Mouse (Mus musculus): ENCODE results near the gene Azi2. TPM values are rescaled to one million over a fixed set of nuclear protein-coding genes. Genes with fewer than 3 reads are reported as not detected.

Gene Azi2
- polyA plus RNA-seq, 1 experiment from 2014 or later = 50.3 TPM

- no peak overlapping the region for H3K27ac ChIP-seq
- H3K36me3 ChIP-seq = no peaks in the 10 kb centered on the region
- H3K9ac ChIP-seq = no peak overlapping the region
- ATAC-seq = no peak
- 54% methylated on average over 4 of the region's 4 CpGs for WGBS (ENCODE audit: insufficient replicate concordance)
- no peaks in the 10 kb centered on the region for H3K27me3 ChIP-seq (replicated peaks)
- H3K9me3 ChIP-seq (replicated peaks) = no peaks in the 10 kb centered on the region
- no peak overlapping the region for H3K4me3 ChIP-seq
- H3K4me1 ChIP-seq = no peaks in the 10 kb centered on the region
- no peak overlapping the region for H3K4me2 ChIP-seq
These were observed 59.1 kb downstream of the Azi2 start for GRCm38 (mm10) chr9:118099395-118099794.

- Histone ChIP-seq H3K4me2 (no peak overlapping the region), H3K9ac (no peak overlapping the region), H3K36me3 (no peaks in the 10 kb centered on the region), H3K27me3 (replicated peaks) (no peaks in the 10 kb centered on the region), H3K4me1 (no peaks in the 10 kb centered on the region), H3K4me3 (no peak overlapping the region), H3K27ac (no peak overlapping the region), H3K9me3 (replicated peaks) (no peaks in the 10 kb centered on the region)
- no peak for ATAC-seq
- WGBS (ENCODE audit: insufficient replicate concordance) = 92% methylated on average over 2 of the region's 2 CpGs
These were observed 60.2 kb downstream of the Azi2 start for GRCm38 (mm10) chr9:118100484-118100883.

- WGBS (ENCODE audit: insufficient replicate concordance) = 79% methylated on average over 2 of the region's 2 CpGs
- no peaks in the 10 kb centered on the region for H3K27me3 ChIP-seq (replicated peaks)
- H3K36me3 ChIP-seq = no peaks in the 10 kb centered on the region
- no peak for ATAC-seq
- no peaks in the 10 kb centered on the region for H3K9me3 ChIP-seq (replicated peaks)
- no peak overlapping the region for H3K27ac ChIP-seq
- H3K4me1 ChIP-seq = no peaks in the 10 kb centered on the region
- H3K9ac ChIP-seq = no peak overlapping the region
- no peak overlapping the region for H3K4me2 ChIP-seq
- no peak overlapping the region for H3K4me3 ChIP-seq
These were observed 61.5 kb downstream of the Azi2 start for GRCm38 (mm10) chr9:118101802-118102201.

GRCm38 (mm10) chr9:118108527-118109011 is 68.3 kb downstream of the Azi2 start:
- Histone ChIP-seq H3K4me3 (no peak overlapping the region), H3K4me2 (no peak overlapping the region), H3K27ac (no peak overlapping the region), H3K36me3 (no peaks in the 10 kb centered on the region), H3K27me3 (replicated peaks) (no peaks in the 10 kb centered on the region), H3K4me1 (no peaks in the 10 kb centered on the region), H3K9ac (no peak overlapping the region), H3K9me3 (replicated peaks) (no peaks in the 10 kb centered on the region)
- 68% methylated on average over 4 of the region's 4 CpGs for WGBS (ENCODE audit: insufficient replicate concordance)
- no peak for ATAC-seq

DNA sequence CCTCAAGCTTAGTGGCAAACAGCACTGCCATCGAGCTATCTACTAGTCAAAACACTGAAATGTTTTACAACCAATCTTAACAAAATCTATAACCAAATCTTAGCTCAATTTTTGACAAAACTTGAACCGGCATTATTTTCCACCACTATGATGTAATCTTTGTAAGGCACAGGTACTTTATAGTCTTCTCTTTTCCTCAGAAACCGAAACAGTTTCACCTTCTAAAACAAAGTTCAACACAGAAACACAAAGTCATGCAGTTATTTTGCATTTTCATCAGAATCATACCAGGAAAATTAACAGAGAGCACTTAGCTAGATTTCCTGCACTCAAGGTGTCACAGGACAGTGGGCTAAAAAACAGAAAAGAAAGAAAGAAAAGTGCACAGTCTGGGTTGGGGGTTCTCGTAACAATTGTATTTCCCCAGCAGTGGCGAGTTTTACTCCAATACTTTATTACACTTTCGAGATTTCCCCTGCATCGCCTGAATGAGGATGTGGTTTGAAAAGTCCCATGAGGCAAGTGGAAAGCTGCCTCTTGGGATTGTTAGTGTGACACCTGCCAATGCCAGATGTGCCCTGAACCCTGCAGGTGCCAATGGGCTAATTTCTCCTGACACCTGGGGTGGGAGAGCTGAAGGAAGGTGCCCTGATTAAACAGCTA is 69.5 kb downstream of the Azi2 start:
- Histone ChIP-seq H3K9ac (no peak overlapping the region), H3K36me3 (peaks cover 3% of the 10 kb centered on the region), H3K4me1 (no peaks in the 10 kb centered on the region), H3K9me3 (replicated peaks) (no peaks in the 10 kb centered on the region), H3K4me2 (no peak overlapping the region), H3K27me3 (replicated peaks) (no peaks in the 10 kb centered on the region), H3K4me3 (no peak overlapping the region), H3K27ac (no peak overlapping the region)
- WGBS (ENCODE audit: insufficient replicate concordance) = 66% methylated on average over 7 of the region's 7 CpGs
- ATAC-seq = no peak

DNA sequence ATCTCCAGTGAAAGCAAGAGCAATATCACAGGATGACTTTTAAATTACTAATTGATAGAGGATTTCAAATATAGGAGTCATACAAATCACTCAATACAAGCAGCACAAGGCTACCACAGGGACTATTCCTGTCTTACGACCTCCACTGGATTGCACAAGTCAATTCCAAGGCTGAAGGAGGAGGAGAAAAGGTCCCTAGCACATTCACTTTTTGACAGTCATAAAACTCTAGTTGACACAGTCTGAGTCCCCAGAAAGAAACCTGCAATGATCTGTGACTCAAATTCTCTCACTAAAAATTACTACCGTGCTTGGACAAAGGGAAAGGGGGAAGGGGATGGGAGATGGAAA is 70.0 kb downstream of the Azi2 start:
- Histone ChIP-seq H3K27ac (no peak overlapping the region), H3K4me1 (no peaks in the 10 kb centered on the region), H3K27me3 (replicated peaks) (no peaks in the 10 kb centered on the region), H3K9ac (no peak overlapping the region), H3K4me2 (no peak overlapping the region), H3K9me3 (replicated peaks) (no peaks in the 10 kb centered on the region), H3K36me3 (peaks cover 5% of the 10 kb centered on the region), H3K4me3 (no peak overlapping the region)
- ATAC-seq = no peak
- 86% methylated on average over 2 of the region's 2 CpGs for whole genome bisulfite sequencing (ENCODE audit: insufficient replicate concordance)

Small RNAs within 50 kb of the gene (microRNA-seq; reads per million reads assigned to microRNA genes)
- gene Gm22008 = not detected

Other genes with a start within 250 kb of the Azi2 start
- gene Cmc1, start 109.7 kb downstream of the Azi2 start, polyA plus RNA-seq (2016; fragmentation: Nextera tagmentation; extraction: Ambion mirVana) = 27.2 and 32.2 TPM in 2 replicates

All from liver, embryonic 12.5 days (tissue).